ENCODE assay signal across 9 mouse cellular contexts in genomic region chr13:96407040-96407439, GRCm38 (mm10). TPM values are rescaled to one million over a fixed set of nuclear protein-coding genes. Genes with fewer than 3 reads are reported as not detected.
DNase-seq lines count a peak whose midpoint lies in the region; ATAC-seq lines count a peak whose summit lies in the region.
"Had no signal": no experiment of that assay in that cellular context is flagged by ENCODE, and none has a peak within 500 bp of the region (broad histone marks: within the 10 kb centered on the region; RNA-seq: fewer than 3 reads in every experiment).

No protein-coding gene starts in this region.

- WGBS in midbrain, embryonic 14.5 days: 76% methylated on average over 4 of the region's 4 CpGs
- WGBS in midbrain, embryonic 10.5 days: 83% methylated on average over 4 of the region's 4 CpGs
- WGBS in intestine, embryonic 16.5 days: 59% methylated on average over 4 of the region's 4 CpGs

- H3K4me1 ChIP-seq in midbrain, embryonic 14.5 days (ENCODE audit: control insufficient read depth, insufficient read depth, low read length): no peaks in the 10 kb centered on the region
- no peaks in the 10 kb centered on the region for H3K4me1 ChIP-seq in midbrain, embryonic 10.5 days
- no peaks in the 10 kb centered on the region for H3K4me1 ChIP-seq in intestine, embryonic 16.5 days (ENCODE audit: control insufficient read depth, insufficient read depth, low read length)

- no peak overlapping the region for H3K9ac ChIP-seq in midbrain, embryonic 14.5 days (replicated peaks; ENCODE audit: low read length)
- no peak overlapping the region for H3K9ac ChIP-seq in intestine, embryonic 16.5 days (ENCODE audit: low read depth, low read length)

- H3K36me3 ChIP-seq in midbrain, embryonic 14.5 days (ENCODE audit: control insufficient read depth, insufficient read depth, low read length): peaks cover 83% of the 10 kb centered on the region
- peaks cover 89% of the 10 kb centered on the region for H3K36me3 ChIP-seq in midbrain, embryonic 10.5 days
- peaks cover 14% of the 10 kb centered on the region; the same call in 1 of the 2 replicates for H3K36me3 ChIP-seq in intestine, embryonic 16.5 days (ENCODE audit: control insufficient read depth, insufficient read depth, low read length)

- H3K27me3 ChIP-seq in midbrain, embryonic 14.5 days (ENCODE audit: control insufficient read depth, insufficient read depth, low read length): no peaks in the 10 kb centered on the region
- H3K27me3 ChIP-seq in midbrain, embryonic 10.5 days (ENCODE audit: low read depth, poor library complexity, severe bottlenecking): no peaks in the 10 kb centered on the region
- no peaks in the 10 kb centered on the region for H3K27me3 ChIP-seq in intestine, embryonic 16.5 days (replicated peaks; ENCODE audit: control insufficient read depth, insufficient read depth, low read length)

- ATAC-seq in midbrain, embryonic 14.5 days (ENCODE audit: low FRiP score, low TSS enrichment): no peak
- ATAC-seq in intestine, embryonic 16.5 days: 0 out of 2 replicates have a peak, but pooled peaks have one; percentile 23

- DNase-seq in adrenal gland, adult (ENCODE audit: inconsistent age in 2 of 2, low spot score in 1 of 2): peak; percentile 21 to 74
- no peak for DNase-seq in adrenal gland, adult 8-10 months
- DNase-seq in midbrain, embryonic 14.5 days: peak; percentile 73
- DNase-seq in midbrain, embryonic 10.5 days (ENCODE audit: low spot score): no peak
- DNase-seq in embryo, embryonic 10.5 days (ENCODE audit: low spot score): peak; percentile 61
- DNase-seq in lung, postnatal 10 days: peak; percentile 68
- DNase-seq in thymus, postnatal 25 days: no peak

- no peak overlapping the region for H3K4me2 ChIP-seq in midbrain, embryonic 14.5 days (ENCODE audit: low read length)
- H3K4me2 ChIP-seq in intestine, embryonic 16.5 days (ENCODE audit: low read depth, low read length): no peak overlapping the region

- no peak overlapping the region for H3K27ac ChIP-seq in midbrain, embryonic 14.5 days (replicated peaks; ENCODE audit: low read depth, low read length)
- no peak overlapping the region for H3K27ac ChIP-seq in midbrain, embryonic 10.5 days (replicated peaks)
- no peak overlapping the region for H3K27ac ChIP-seq in intestine, embryonic 16.5 days (ENCODE audit: low read length)
- H3K27ac ChIP-seq: macrophage had no signal

- no peaks in the 10 kb centered on the region for H3K9me3 ChIP-seq in midbrain, embryonic 14.5 days (ENCODE audit: control insufficient read depth, low read length)
- H3K9me3 ChIP-seq in midbrain, embryonic 10.5 days (replicated peaks): no peaks in the 10 kb centered on the region
- H3K9me3 ChIP-seq in intestine, embryonic 16.5 days (ENCODE audit: control insufficient read depth, low read length): no peaks in the 10 kb centered on the region

- H3K4me3 ChIP-seq in midbrain, embryonic 14.5 days (replicated peaks; ENCODE audit: low read depth, low read length): no peak overlapping the region
- no peak overlapping the region for H3K4me3 ChIP-seq in midbrain, embryonic 10.5 days
- H3K4me3 ChIP-seq in intestine, embryonic 16.5 days (ENCODE audit: low read length): no peak overlapping the region

RNA-seq across cellular contexts. Expression of gene Poc5, which starts 18.9 kb away (rescaled TPM):
- 10 to 100 TPM; 14.0 to 24.9 (median 17.4) TPM for total RNA-seq in adrenal gland, adult 8-10 months (2022)
- 20.0 and 25.4 TPM in 2 replicates for polyA plus RNA-seq in midbrain, embryonic 14.5 days (2014; fragmentation: Nextera tagmentation; extraction: Ambion mirVana)
- polyA plus RNA-seq in midbrain, embryonic 10.5 days (2016; fragmentation: Nextera tagmentation; extraction: Ambion mirVana): 19.8 and 22.3 TPM in 2 replicates
- 8.9 and 10.7 TPM in 2 replicates for polyA plus RNA-seq in intestine, embryonic 16.5 days (2015; fragmentation: Nextera tagmentation; extraction: Ambion mirVana)

Comparison
In these comparisons a context has a peak if more than half of its experiments do, and no peak if none do; other contexts are left out.
1. DNase-seq: peak in adrenal gland, adult (2 of 2), midbrain, embryonic 14.5 days (single experiment), embryo, embryonic 10.5 days (single experiment) and lung, postnatal 10 days (single experiment); none in adrenal gland, adult 8-10 months (single experiment), midbrain, embryonic 10.5 days (single experiment) and thymus, postnatal 25 days (single experiment).